Mouse (Mus musculus) liver (tissue): ENCODE data around the gene Mrpl57.
"Not testable (repeated sequence)": the region's sequence is repeated elsewhere in the genome, so short reads cannot be mapped to it uniquely, and the experiment has no call there.

Source experiments
- DNase-seq: peaks from one replicate; pipeline ENCODE4 v3.0.0-alpha.2; 2020; ENCODE audit warnings: mixed read lengths

Gene Mrpl57

GRCm38 (mm10) chr14:57825788-57826751 is at the start of gene Mrpl57, which contains the start of gene Ska3:
Gene Mrpl57 (plus strand): TSS chr14:57826234.
Gene Ska3 (minus strand): TSS chr14:57826185.
- peak; percentile 93 for DNase-seq

GRCm38 (mm10) chr14:57787406-57787805 is 38.6 kb upstream of the Mrpl57 start:
- no peak for DNase-seq

GRCm38 (mm10) chr14:57789311-57789710 is 36.7 kb upstream of the Mrpl57 start:
- DNase-seq, result no peak

GRCm38 (mm10) chr14:57789759-57790158 is 36.3 kb upstream of the Mrpl57 start:
- DNase-seq, result no peak

- DNase-seq, result no peak
Observed at GRCm38 (mm10) chr14:57791171-57791570, 34.9 kb upstream of the Mrpl57 start.

- DNase-seq, result peak; percentile 22
Observed at GRCm38 (mm10) chr14:57797551-57797950, 28.5 kb upstream of the Mrpl57 start.

GRCm38 (mm10) chr14:57797991-57798931 is 27.8 kb upstream of the Mrpl57 start, which contains the start of gene Sap18:
Gene Sap18 (plus strand): TSS chr14:57798180.
- DNase-seq, result peak; percentile 99

- no peak for DNase-seq
Observed at GRCm38 (mm10) chr14:57803731-57804130, 22.3 kb upstream of the Mrpl57 start.

GRCm38 (mm10) chr14:57808558-57808957 is 17.5 kb upstream of the Mrpl57 start:
- DNase-seq, result peak; percentile 32

GRCm38 (mm10) chr14:57810886-57811285 is 15.1 kb upstream of the Mrpl57 start:
- no peak for DNase-seq

- no peak for DNase-seq
Observed at GRCm38 (mm10) chr14:57811844-57812243, 14.2 kb upstream of the Mrpl57 start.

- no peak for DNase-seq
Observed at GRCm38 (mm10) chr14:57820839-57821238, 5.2 kb upstream of the Mrpl57 start.

- DNase-seq, result no peak
Observed at GRCm38 (mm10) chr14:57827284-57827683, 1.2 kb downstream of the Mrpl57 start.

- DNase-seq, result no peak
Observed at GRCm38 (mm10) chr14:57833526-57833925, 7.5 kb downstream of the Mrpl57 start.

- peak; percentile 30 for DNase-seq
Observed at GRCm38 (mm10) chr14:57835157-57835556, 9.1 kb downstream of the Mrpl57 start.

- DNase-seq, result peak; percentile 39
Observed at GRCm38 (mm10) chr14:57844535-57844934, 18.5 kb downstream of the Mrpl57 start.

- DNase-seq, result not testable (repeated sequence)
Observed at GRCm38 (mm10) chr14:57848061-57848460, 22.0 kb downstream of the Mrpl57 start.

GRCm38 (mm10) chr14:57848646-57849045 is 22.6 kb downstream of the Mrpl57 start:
- DNase-seq, result no peak

- DNase-seq, result no peak
Observed at GRCm38 (mm10) chr14:57850330-57850729, 24.3 kb downstream of the Mrpl57 start.

GRCm38 (mm10) chr14:57852961-57853360 is 26.9 kb downstream of the Mrpl57 start:
- no peak for DNase-seq

GRCm38 (mm10) chr14:57856037-57856436 is 30.0 kb downstream of the Mrpl57 start:
- DNase-seq, result not testable (repeated sequence)

- DNase-seq, result no peak
Observed at GRCm38 (mm10) chr14:57858601-57859000, 32.6 kb downstream of the Mrpl57 start.

- no peak for DNase-seq
Observed at GRCm38 (mm10) chr14:57859520-57859919, 33.5 kb downstream of the Mrpl57 start.
